Mouse (Mus musculus): ENCODE measurements at regions not wholly inside any gene's neighbourhood (a gene's known extent, or its start where the extent isn't known, plus 50 kb on each side); places are given as distances from the start of the nearest gene placed in this dataset.
"Not testable (repeated sequence)": the region's sequence is repeated elsewhere in the genome, so short reads cannot be mapped to it uniquely, and the experiment has no call there.

DNA sequence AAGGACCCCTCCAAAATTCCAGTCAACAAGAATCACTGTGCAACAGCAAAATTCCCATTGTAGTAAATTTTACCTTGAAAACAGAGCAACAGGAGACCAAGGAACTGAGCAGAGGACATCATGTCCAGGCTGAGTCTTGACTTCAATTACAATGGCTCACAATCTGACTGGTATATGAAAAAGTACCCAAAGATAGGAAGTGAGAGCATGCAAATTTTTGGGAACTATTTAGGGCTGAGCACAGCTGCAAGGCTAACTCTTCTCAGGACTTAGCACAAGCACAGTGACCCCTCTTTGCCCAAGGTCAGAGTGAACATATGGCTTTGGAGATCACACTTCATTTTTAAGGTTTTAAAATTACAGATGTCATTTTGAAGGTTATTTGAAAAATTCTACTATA is 1096.7 kb upstream of the Tacstd2 start:
- not testable (repeated sequence) for DNase-seq (ENCODE audit: low spot score in 2 of 2)

DNA sequence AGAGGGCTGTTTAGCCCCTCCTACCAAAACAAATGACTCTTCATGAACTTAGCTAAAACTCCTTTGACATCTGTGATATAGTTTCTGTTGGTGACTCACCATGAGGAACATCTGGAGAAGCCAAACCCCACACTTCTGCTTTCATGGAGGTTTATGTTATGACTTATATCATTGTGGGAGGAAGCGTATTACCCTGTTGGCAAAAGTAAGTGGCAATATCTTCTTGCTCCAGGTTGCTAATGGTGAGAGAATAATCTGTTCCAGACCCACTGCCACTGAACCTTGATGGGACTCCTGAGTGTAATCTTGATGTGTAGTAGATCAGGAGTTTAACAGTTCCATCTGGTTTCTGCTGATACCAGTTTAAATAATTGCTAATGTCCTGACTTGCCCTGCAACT is 1096.2 kb upstream of the Tacstd2 start:
- no peak for DNase-seq (ENCODE audit: low spot score in 2 of 2)

- no peak for DNase-seq (ENCODE audit: low spot score in 2 of 2)
Observed at GRCm38 (mm10) chr6:68606033-68606432, 1070.4 kb upstream of the Tacstd2 start.

All from spleen, postnatal 4 days (tissue).